Mouse (Mus musculus) urinary bladder, postnatal 25 days (tissue): ENCODE measurements at regions not wholly inside any gene's neighbourhood (a gene's known extent, or its start where the extent isn't known, plus 50 kb on each side); places are given as distances from the start of the nearest gene placed in this dataset.
A peak's percentile ranks its signal among the peaks of the same experiment; 100 is the strongest.

Experiments
- DNase-seq: peaks from one replicate; pipeline ENCODE4 v3.0.0; 2022; ENCODE audit warnings: low spot score

GRCm38 (mm10) chr6:117000951-117001725, 167.2 kb upstream of the Cxcl12 start:
- DNase-seq = no peak

- DNase-seq = no peak
These were observed 155.7 kb upstream of the Cxcl12 start for GRCm38 (mm10) chr6:117012621-117013020.

GRCm38 (mm10) chr6:117015461-117015860, 152.9 kb upstream of the Cxcl12 start:
- no peak for DNase-seq

- no peak for DNase-seq
These were observed 146.5 kb upstream of the Cxcl12 start for GRCm38 (mm10) chr6:117021851-117022250.

GRCm38 (mm10) chr6:117032042-117032746, 136.1 kb upstream of the Cxcl12 start:
- DNase-seq = no peak

GRCm38 (mm10) chr6:117043744-117044143, 124.6 kb upstream of the Cxcl12 start:
- DNase-seq = no peak

GRCm38 (mm10) chr6:117049459-117050010, 118.8 kb upstream of the Cxcl12 start:
- no peak for DNase-seq

GRCm38 (mm10) chr6:117060688-117061087, 107.6 kb upstream of the Cxcl12 start:
- no peak for DNase-seq

GRCm38 (mm10) chr6:117067541-117068305, 100.6 kb upstream of the Cxcl12 start:
- DNase-seq = no peak

GRCm38 (mm10) chr6:117071311-117071710, 97.0 kb upstream of the Cxcl12 start:
- DNase-seq = no peak

- no peak for DNase-seq
These were observed 96.5 kb upstream of the Cxcl12 start for GRCm38 (mm10) chr6:117071857-117072256.

- no peak for DNase-seq
These were observed 88.8 kb upstream of the Cxcl12 start for GRCm38 (mm10) chr6:117079500-117079899.

GRCm38 (mm10) chr6:117080973-117081372, 87.4 kb upstream of the Cxcl12 start:
- DNase-seq = no peak

- DNase-seq = no peak
These were observed 84.1 kb upstream of the Cxcl12 start for GRCm38 (mm10) chr6:117084211-117084610.

GRCm38 (mm10) chr6:117084833-117085500, 83.4 kb upstream of the Cxcl12 start:
- no peak for DNase-seq

GRCm38 (mm10) chr6:117094742-117095141, 73.6 kb upstream of the Cxcl12 start:
- no peak for DNase-seq

GRCm38 (mm10) chr6:117099871-117100270, 68.5 kb upstream of the Cxcl12 start:
- no peak for DNase-seq

- DNase-seq = no peak
These were observed 65.6 kb upstream of the Cxcl12 start for GRCm38 (mm10) chr6:117102693-117103092.

- DNase-seq = no peak
These were observed 64.3 kb upstream of the Cxcl12 start for GRCm38 (mm10) chr6:117104047-117104446.

- no peak for DNase-seq
These were observed 63.9 kb upstream of the Cxcl12 start for GRCm38 (mm10) chr6:117104463-117104862.

- DNase-seq = peak; percentile 9
These were observed 63.1 kb upstream of the Cxcl12 start for GRCm38 (mm10) chr6:117105182-117105589.

- no peak for DNase-seq
These were observed 58.0 kb upstream of the Cxcl12 start for GRCm38 (mm10) chr6:117110291-117110690.
